In genomic region chr19:5457746-5458442, GRCm38 (mm10) we compare ENCODE assay signal across 8 mouse cellular contexts. TPM values are rescaled to one million over a fixed set of nuclear protein-coding genes. Genes with fewer than 3 reads are reported as not detected.
DNase-seq lines count a peak whose midpoint lies in the region; ATAC-seq lines count a peak whose summit lies in the region.

Gene Ccdc85b (minus strand): TSS chr19:5457894.

- peak within 1 kb of the TSS; percentile 68 for H3K4me3 ChIP-seq in kidney, embryonic 15.5 days (replicated peaks)
- peak within 1 kb of the TSS; percentile 77 for H3K4me3 ChIP-seq in forebrain, embryonic 13.5 days
- H3K4me3 ChIP-seq in neural tube, embryonic 15.5 days (replicated peaks) = peak within 1 kb of the TSS; percentile 73

- H3K27ac ChIP-seq in kidney, embryonic 15.5 days = peak within 1 kb of the TSS; percentile 92
- peak within 1 kb of the TSS; percentile 96 for H3K27ac ChIP-seq in forebrain, embryonic 13.5 days
- H3K27ac ChIP-seq in neural tube, embryonic 15.5 days (replicated peaks) = peak within 1 kb of the TSS; percentile 97

- H3K27me3 ChIP-seq in kidney, embryonic 15.5 days = 0 out of 2 replicates have a peak, but pooled peaks cover 2% of the 10 kb centered on the region
- H3K27me3 ChIP-seq in forebrain, embryonic 13.5 days = peaks cover 4% of the 10 kb centered on the region; the same call in 1 of the 2 replicates
- H3K27me3 ChIP-seq in neural tube, embryonic 15.5 days (replicated peaks) = peaks cover 4% of the 10 kb centered on the region; the same call in 1 of the 2 replicates

- H3K4me1 ChIP-seq in kidney, embryonic 15.5 days = peaks cover 59% of the 10 kb centered on the region
- peaks cover 49% of the 10 kb centered on the region for H3K4me1 ChIP-seq in forebrain, embryonic 13.5 days
- peaks cover 53% of the 10 kb centered on the region for H3K4me1 ChIP-seq in neural tube, embryonic 15.5 days

- intact Hi-C loops in left cerebral cortex, postnatal 25 days (cut with DNase I) = loop anchor here (1.0 kb wide), 2 partner anchors 33 kb away; partner anchors contain the start of gene AI837181

- peak within 1 kb of the TSS; percentile 95 for H3K4me2 ChIP-seq in kidney, embryonic 15.5 days
- H3K4me2 ChIP-seq in forebrain, embryonic 13.5 days = peak within 1 kb of the TSS; percentile 99
- peak within 1 kb of the TSS; percentile 91 for H3K4me2 ChIP-seq in neural tube, embryonic 15.5 days

- 15% methylated on average over 14 of the region's 14 CpGs for WGBS in kidney, embryonic 15.5 days
- 14% methylated on average over 14 of the region's 14 CpGs for WGBS in forebrain, embryonic 13.5 days
- whole genome bisulfite sequencing in neural tube, embryonic 15.5 days = 19% methylated on average over 14 of the region's 14 CpGs

- DNase-seq in kidney, adult 18-20 months = no peak
- peak; percentile 82 for DNase-seq in adipocyte (ENCODE audit: low spot score)
- no peak for DNase-seq in left cerebral cortex, postnatal 25 days (ENCODE audit: low spot score in 2 of 2)
- DNase-seq in urinary bladder, postnatal 14 days (ENCODE audit: low spot score) = no peak
- DNase-seq in ovary, adult 18-20 months (ENCODE audit: low spot score) = no peak

- no peaks in the 10 kb centered on the region for H3K9me3 ChIP-seq in kidney, embryonic 15.5 days (replicated peaks)
- H3K9me3 ChIP-seq in forebrain, embryonic 13.5 days (replicated peaks) = no peaks in the 10 kb centered on the region
- no peaks in the 10 kb centered on the region for H3K9me3 ChIP-seq in neural tube, embryonic 15.5 days (replicated peaks)

- ATAC-seq in kidney, embryonic 15.5 days (replicated peaks; ENCODE audit: low FRiP score) = peak; percentile 11; the same call in 1 of the 2 replicates
- no peak; the same call in 1 of the 2 replicates for ATAC-seq in forebrain, embryonic 13.5 days
- 0 out of 2 replicates have a peak, but pooled peaks have one; percentile 2 for ATAC-seq in neural tube, embryonic 15.5 days (ENCODE audit: low FRiP score)

- peaks cover 25% of the 10 kb centered on the region for H3K36me3 ChIP-seq in kidney, embryonic 15.5 days
- peaks cover 17% of the 10 kb centered on the region for H3K36me3 ChIP-seq in forebrain, embryonic 13.5 days (ENCODE audit: poor library complexity, severe bottlenecking)
- H3K36me3 ChIP-seq in neural tube, embryonic 15.5 days = peaks cover 12% of the 10 kb centered on the region

- H3K9ac ChIP-seq in kidney, embryonic 15.5 days = peak within 1 kb of the TSS; percentile 82
- H3K9ac ChIP-seq in forebrain, embryonic 13.5 days = peak within 1 kb of the TSS; percentile 89
- peak within 1 kb of the TSS; percentile 85 for H3K9ac ChIP-seq in neural tube, embryonic 15.5 days (replicated peaks)

RNA-seq across cellular contexts. Expression of gene Ccdc85b, which starts in this region (rescaled TPM):
- 10.1 and 11.3 TPM in 2 replicates for polyA plus RNA-seq in kidney, embryonic 15.5 days (2015; fragmentation: Nextera tagmentation; extraction: Ambion mirVana)
- 6.5 and 7.1 TPM in 2 replicates for polyA plus RNA-seq in forebrain, embryonic 13.5 days (2015; fragmentation: Nextera tagmentation; extraction: Ambion mirVana)
- total RNA-seq in left cerebral cortex, postnatal 25 days (2021) = 10 to 100 TPM; 26.4 to 27.9 TPM
- polyA plus RNA-seq in neural tube, embryonic 15.5 days (2015; fragmentation: Nextera tagmentation; extraction: Ambion mirVana) = 12.6 and 15.0 TPM in 2 replicates
